Mouse (Mus musculus): ENCODE results near the gene Fdxr.

Fdxr gene

DNA sequence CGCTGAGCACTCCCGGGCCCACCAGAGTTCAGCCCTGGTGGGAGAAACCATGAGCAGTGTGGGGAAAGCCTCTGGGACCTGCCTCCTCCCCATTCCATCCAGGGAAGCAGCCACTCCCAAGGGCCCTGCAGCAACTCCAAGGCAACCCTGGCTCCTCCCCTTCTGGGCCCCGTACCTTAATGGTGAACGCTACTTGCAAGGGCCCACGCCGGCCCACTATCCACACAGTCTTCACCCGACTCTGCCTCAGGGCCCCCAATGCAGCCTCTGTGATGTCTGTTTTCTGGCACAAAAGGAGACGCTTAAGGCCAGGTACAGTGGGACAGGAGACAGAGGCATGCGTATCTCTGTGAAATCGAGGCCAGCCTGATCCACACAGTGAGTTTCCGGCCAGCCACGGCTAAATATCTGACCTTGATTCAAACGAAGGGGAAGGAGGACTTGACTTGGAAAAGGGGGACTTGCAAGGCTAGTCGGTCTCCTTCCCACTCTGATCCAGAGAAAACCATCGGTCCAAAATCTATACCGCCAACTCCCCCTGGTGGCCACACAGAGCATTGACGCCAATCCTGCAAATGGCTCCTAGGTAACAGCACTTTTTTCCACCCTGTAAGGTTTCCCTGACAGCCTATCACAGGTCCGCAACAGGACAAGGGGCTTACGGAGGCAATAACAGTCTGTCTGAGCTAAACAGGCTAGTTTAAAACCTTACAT lies 6.5 kb downstream of the Fdxr start:
- DNase-seq (ENCODE audit: low spot score in 2 of 2) = peak; percentile 70 to 81

DNA sequence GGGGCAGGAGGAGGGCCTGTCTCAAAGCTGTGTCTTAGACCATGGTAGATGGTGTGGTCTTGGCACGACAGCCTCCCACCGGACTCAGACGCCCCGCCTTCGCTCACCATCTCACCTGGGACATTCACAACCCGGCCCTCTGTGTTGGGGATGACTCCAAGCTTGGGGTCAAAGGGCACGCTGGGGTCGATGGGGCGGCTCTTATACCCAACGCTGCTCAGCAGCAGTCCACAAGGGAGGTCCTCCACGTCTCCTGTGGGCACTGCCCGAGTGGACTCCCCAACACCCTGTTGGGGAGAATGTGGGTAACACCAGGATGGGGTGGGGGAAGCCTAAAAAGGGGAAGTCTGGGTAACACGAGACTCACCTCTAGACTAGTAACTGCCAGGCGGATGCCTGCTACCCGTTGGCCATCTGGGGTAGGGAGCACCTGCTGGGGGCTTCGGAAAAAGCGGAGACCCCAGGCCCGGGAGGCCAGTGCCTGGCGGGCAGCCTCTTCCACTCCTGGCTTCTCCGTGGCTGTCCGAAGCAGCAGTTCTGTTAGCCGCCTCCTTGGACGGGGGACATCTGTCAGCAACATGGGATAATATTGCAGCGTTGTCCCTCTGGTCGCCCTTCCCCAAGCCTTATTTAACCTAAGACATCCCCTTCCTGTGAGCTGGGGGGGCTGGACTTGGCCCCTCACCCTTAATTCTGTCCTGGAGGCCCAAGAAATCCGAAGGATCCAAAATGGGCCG lies 7.4 kb downstream of the Fdxr start:
- DNase-seq (ENCODE audit: low spot score in 2 of 2) = no peak

DNA sequence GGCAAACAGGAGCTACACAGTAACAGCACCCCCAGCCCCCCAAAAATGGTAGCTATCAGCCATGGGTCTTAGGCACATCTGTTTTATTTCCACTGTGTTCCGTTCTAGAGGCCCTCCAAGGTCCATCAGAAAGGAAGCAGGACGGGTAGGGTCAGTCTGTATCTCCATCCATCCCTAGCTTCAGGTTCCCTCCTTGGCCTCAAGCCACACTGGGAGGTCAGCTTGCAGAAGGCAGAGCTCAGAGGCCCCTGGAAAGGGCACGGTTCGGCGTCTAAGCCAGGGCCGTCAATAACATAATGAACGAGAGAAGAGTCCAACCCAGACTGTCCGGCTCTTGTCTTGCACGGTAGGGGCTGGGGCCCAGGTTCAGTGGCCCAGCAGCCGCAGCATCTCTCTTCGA lies 8.9 kb downstream of the Fdxr start:
- DNase-seq (ENCODE audit: low spot score in 2 of 2) = no peak

DNA sequence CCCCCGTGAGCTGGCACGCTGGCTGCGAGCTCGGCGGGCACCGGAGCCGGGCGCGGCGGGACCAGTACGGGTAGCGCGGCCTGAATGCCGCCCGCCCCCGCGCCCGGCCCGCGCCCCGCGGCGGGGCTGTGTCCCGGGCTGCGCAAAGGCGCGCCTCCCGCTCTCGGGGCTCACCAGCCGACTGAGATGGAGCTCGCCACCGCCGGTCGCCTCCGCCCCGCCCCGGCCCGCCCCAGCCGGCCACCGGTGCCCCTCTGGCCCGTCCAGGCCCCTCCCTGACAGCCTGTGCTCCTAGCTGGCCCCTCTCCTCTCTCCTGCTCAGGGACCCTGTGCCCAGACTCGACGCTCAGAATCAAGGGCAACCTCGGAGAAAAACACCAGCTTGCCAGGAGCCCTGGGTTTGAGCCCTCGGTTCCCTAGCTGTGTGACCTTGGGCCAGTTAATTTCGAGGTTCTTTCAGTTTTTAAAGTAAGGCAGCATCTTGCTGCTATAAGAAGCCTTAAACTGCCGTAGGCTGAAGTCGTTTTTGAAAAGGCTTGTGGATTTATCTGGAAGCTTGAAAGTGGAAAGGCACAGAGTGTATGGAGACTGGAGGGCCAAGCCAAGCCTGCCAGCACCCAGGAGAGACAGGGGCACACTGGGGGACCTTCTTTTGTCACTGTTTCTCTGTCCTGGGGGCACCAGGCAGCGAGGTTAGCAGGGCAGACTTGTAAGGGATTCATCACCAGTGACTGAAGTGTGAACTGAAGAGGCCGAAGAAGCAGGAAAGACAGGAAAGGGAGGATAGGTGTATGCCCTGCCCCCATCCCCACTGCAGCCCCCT lies 9.6 kb downstream of the Fdxr start, which contains the start of gene Grin2c:
TSS of gene Grin2c (minus strand) at position 183 of the 823 bp plus-strand sequence.
- no peak for DNase-seq (ENCODE audit: low spot score in 2 of 2)

DNA sequence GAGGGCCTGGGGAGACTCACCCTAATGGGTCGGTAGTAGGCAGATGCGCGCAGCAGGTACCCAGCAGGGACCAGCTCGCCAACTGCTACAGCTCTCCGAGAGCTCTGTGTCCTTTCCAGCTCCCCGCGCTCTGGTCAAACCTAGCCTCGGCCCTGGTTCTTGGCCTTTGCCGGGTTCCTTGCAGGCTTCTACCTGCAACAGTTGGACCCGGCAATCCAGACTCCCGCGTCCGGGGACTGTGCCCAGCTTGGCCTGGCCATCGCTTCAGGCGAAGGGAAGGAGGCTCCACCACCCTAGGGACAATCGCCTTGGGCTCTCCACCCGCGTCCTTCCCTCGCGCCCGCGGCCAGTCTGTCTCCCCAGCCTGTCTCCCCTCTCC lies 10.5 kb downstream of the Fdxr start:
- no peak for DNase-seq (ENCODE audit: low spot score in 2 of 2)

DNA sequence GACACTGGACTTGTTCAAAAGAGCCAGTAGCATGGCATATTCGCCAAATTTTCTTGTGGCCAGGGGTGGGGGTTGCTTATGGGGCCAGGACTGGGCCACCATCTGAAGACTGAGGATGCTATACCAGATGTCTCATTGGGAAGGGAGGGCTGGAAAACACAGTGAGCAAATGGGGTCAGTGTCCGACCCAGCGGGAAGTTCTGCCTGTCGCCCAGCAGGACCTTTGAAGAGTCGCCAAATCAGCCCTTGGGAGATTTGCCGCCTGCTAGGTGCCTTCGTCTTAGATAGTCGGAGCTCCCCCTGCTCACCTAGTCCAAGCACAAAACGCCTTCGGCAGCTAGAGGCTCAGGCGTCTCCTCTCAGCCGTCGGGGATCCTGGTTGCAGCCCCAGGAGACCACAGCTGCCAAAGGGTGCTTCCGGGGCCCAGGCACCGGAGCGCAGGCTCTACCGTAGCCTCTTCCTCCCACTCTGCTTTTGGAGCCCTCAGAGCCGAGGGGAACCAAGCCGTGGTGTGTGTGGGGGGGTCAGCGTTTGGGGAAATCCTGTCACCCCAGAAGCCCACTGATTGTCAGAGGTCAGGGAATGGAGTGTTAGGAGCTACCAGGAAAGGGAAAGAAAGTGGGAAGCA lies 11.0 kb downstream of the Fdxr start:
- DNase-seq (ENCODE audit: low spot score in 2 of 2) = no peak

DNA sequence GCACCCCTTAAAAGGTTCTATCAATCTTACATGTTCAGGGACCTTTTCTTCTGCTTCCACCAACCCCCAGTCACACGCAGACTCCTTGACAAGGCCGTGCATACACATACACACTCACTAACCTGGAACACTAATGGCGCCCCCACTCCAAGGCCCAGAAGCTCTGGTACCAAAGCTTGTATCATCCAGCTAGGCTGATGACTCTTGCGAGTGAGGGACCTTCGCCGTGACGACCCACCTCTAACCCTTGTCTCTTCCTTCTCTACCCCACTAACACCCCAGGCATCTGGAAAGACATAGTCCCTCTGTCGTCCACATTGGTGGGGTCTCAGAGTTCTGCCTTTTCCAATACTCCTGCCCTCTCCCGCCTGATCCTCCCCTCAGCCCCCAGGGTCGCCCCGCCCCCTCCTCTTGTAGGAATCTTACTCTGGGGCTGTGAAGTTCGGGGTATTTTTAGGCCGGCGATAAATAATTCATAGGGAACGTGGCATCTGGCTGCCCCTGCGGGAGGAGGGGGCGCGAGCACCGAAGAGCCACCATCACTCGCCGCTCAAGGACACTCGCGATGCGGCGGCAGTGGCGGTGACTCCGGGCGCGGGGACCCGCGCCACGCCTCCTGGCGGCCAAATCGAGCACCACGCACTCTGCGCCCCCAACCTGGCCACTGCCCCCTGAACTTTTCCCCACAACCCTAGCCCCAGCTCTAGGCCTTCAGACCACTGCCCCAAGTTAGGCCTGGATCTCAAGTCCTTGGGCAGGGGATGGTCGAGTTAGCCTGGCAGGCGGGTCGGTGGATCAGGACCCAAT lies 11.8 kb downstream of the Fdxr start:
- no peak for DNase-seq (ENCODE audit: low spot score in 2 of 2)

DNA sequence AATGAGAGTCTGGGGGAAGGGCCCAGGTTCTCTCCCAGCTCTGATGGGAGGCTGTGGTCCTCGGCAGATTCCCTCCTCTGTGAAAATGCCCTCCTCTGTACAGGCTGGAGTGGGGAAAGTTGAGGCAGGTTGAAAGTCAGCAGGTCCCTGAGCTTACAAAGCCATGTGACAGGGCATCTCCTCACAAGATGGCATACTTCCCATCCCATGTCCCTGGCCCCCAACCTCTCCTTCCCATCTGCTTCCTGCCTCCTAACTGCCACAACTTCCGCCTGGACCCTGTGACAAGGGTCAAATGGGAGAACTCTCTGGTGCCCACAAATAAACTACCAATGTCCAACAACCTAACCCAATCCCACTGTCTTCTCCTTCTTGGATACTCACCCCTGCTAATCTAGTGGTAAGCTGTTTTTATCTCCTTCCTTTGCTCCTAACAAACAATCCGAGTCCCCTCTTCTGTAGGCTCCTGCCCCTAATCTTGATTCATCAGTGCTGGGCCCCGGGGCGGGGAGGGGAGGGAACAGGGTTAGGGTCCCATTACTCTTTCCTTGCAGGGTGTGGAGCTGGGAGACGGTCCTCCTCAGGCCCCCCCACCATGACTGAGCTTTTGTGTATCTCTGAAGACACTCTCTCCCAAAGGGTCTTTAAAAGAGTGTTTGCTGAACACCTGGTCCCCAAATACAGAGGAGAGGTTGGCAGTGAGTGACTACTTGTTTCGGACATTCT lies 12.6 kb downstream of the Fdxr start:
- DNase-seq (ENCODE audit: low spot score in 2 of 2) = no peak

DNA sequence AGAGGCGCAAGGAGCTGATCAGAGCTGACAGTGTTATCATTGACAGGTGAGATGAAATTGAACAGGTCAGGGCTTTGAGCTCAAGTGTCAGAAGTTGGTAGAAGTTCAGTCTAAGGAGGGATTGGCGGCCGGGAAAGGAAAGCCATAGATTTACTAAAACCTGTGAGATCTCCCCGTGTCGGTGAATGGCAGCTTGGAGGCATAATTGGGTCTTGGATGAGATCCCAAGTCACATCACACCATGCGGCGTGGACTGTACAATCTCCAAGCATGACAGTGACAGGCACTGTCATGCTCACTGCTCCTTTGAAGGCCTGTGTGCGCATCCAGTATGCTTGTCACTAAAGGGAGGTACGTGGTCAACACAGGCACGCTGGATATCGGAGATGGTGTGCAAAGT lies 13.9 kb downstream of the Fdxr start:
- DNase-seq (ENCODE audit: low spot score in 2 of 2) = no peak

DNA sequence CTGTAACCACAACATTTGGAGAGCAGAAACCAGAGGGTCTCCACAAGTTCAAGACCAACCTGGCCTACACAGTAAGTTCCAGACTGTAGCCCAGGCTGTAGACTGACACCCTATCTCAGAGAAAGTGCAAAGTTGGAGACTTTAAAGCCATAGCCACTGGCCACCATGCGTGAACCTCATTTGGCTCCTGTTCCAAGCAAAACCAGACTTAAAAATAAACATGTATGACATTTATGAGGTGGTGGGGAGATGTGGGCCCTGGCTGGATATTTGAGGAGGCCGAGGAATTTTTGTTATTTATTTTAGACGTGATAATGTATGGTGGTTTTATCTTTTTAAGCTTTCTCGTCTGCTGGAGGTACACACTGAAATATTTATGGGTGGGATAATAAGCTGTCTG lies 17.7 kb downstream of the Fdxr start:
- no peak for DNase-seq (ENCODE audit: low spot score in 2 of 2)

DNA sequence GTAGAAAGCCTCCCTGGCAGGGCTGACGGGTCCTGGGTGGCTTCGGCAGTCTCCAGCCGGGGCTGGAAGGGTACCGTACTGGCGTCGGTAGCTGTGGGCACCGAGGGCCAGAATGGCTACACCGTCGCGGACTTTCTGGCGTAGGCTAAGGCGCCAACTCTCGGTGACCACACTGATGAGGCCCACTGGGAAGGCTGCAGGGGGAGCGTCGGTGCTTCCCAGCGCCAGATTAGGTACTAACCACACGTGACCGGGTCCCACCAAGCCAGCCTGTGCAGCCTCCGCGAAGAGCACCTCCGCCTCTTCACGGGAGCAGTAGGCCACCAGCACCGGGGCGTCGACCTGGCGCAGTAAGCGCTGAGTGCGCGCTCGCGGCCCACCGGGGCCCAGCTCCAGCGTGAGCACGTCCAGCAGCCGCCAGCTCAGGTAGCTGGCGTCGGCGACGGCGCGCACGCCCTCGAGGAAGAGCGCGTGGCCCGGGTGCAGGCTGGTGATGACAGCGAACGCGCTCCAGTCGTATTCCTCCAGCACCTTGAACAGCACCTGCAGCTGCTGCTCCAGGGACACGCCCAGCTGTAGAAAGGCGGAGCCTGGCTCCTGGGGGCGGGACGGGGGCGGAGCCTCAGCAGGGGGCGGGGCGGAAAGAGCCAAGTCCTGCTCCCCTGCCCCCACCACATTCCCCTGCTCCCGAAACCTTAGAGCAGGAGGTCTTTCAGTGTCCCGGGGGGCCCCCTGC lies 18.9 kb downstream of the Fdxr start:
- DNase-seq (ENCODE audit: low spot score in 2 of 2) = no peak

DNA sequence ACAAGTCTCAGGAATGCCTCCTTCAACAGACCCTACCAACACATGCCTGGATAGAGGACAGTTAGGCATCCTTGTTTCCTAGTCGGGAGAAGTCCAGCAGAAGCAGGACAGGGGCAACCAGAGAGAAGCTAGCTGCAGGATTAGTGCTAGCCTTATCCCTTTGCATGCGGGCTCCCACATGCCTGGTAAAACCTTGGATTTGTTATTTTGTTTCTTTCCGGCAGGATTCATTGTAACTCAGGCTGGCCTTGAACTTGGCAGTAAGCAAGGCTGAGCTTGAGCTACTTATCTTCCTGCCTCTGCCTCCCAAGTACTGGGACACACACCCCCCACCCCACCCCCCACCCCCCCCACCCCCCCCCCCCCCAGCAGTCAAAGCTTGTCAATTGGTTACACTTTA lies 25.6 kb downstream of the Fdxr start:
- DNase-seq (ENCODE audit: low spot score in 2 of 2) = no peak

DNA sequence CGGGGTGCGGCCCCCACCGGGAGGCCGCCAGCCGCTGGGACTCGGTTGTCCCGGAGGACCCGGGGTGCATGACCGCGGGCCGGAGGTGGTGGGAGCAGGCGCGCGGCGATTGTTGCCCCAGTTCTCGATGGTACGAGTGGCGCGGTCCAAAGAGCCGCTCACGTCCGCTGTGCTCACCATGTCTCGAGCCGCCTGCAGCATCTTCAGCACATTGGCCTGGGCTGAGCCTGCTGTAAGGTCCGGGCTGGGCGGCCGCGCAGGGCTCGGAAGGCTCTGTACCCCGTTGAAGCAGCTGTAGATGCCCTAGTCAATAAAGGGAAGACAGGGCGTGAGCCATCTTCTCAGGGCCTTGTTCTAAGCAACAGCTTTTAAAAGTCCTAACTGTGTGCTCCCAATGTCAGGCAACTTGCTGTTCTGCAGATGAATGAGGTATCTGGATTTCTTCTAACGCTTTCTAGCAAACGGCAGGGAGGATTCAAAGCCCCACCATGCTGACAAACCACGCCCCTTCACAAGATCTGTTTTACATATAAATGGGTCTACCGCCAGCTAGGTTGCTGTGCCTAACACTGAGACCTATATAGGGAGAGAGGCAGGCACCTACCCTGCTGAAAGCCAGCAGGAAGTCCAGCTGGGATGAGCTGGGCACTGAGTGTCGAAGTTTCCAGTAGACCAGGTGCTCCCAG lies 26.3 kb downstream of the Fdxr start:
- DNase-seq (ENCODE audit: low spot score in 2 of 2) = no peak

DNA sequence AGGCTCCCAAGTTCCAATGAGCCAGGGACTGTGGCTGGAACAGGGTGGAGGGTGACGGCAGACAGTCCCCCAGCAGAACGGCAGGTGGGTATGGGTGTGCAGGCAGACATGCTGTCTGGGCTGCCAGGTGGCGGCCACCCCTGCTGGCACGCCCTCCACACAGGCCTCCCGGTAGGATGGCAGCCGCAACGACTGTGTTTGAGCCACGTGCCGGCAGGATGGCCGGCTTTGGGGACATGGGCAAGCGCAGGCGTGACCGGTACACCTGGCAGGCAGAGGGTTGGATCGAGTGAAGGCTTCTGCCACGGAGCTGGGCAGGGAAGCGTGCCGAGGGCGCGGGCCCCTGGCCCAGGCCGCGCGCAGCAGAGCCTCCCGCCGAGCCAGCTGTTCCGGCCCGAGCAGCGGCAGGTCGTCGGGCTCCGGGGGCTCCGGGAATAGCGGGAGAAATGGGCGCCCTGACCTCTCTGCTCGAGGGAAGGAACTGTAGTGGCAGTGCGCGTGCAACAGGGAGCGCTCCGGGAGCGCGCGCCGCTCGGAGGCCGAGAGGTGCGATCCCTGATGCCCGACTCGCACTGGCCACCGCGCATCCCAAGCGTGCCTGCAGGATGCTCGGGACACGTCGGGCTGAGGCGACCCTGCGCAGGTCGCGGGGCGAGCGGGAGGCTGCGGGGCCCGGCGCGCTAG lies 27.0 kb downstream of the Fdxr start:
- no peak for DNase-seq (ENCODE audit: low spot score in 2 of 2)

DNA sequence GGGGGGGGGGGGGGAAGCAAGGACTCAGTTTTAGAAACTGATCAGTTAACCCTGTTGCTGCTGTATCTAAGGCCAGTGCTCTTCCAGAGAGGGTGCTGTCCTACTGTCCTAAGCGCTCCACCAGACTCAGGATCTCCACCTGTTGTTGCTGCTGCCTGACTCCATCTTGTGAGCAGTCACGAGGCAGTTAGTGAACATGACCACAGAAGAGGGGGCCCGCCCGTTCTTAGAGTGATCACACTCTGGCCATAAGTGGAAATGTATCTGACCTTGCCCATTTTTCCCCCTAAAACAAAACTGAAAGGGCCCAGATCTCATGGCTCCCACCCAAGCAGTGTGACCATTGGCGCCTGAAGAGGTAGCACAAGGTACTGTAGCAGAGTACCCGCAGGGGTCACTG lies 28.9 kb downstream of the Fdxr start:
- no peak for DNase-seq (ENCODE audit: low spot score in 2 of 2)

DNA sequence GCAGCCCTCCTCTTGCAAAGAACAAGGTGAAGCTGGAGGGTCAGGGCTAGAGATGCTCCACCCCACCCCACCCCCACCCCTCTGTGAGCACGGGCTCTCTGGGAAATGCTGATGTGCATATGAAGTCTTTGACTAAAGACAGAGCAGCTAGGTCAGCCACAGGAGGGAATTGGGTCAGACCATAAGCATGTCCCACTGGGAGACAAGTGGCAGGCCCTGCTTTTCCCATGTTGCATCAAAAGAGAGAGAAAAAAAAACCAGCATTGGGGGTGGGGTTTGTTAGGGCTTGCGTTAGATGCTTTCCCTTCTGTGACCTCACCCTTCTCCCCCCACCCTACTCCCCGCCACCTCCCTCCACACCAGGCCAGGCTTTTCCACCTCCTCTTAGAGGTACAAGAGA lies 29.6 kb downstream of the Fdxr start:
- no peak for DNase-seq (ENCODE audit: low spot score in 2 of 2)

DNA sequence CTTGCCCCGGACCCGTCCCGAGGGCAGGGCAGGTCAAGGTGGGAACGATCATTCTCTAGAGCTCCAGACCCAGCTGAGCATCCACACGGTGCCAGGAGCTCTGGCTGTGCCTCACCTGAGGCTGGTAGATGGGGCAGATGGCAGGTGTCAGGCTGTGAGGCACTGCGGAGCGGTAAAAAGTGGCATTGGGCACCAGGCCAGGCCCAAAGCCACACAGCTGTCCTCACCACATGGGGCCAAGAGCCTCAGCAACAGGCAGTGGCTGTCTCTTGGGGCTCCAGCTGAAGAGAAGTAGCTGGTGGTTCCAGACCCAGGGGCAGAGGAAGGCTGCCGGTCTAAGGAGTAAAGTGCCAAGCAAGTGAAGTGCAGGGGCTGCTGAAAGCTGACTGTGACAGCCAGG lies 30.5 kb downstream of the Fdxr start:
- DNase-seq (ENCODE audit: low spot score in 2 of 2) = no peak

DNA sequence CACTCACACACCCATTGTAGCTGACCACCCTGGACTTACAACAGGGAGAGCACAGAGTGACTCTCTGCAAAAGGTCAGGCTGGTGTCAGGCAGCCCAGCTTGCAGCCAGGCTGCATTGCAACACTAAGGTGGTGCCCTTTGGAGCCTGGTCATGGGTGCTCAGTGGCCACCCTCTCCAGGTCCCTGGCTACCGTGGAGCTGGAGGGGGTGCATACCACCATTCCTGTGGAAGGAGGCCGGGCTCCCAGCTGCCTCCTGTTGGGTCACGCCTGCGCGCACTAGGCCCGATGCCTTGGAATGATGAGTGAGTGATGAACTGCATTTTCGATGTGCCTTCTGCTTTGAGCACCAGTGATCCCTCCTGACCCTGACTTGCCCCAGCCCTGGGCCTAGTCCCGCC lies 32.0 kb downstream of the Fdxr start:
- no peak for DNase-seq (ENCODE audit: low spot score in 2 of 2)

DNA sequence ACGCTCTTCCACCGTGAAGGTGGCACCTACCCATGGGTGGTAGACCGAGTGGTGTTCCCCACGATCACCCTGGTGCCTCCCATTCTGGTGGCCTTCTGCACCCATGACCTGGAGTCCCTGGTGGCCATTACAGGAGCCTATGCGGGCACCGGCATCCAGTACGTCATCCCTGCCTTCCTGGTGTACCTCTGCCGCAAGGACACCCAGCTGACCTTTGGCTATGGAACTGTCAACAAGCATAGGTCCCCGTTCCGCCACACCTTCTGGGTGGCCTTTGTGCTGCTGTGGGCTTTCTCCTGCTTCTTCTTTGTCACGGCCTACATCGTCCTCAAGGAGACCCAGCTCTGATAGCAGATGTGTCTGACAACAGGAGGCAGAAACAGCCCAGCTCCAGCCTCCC lies 33.1 kb downstream of the Fdxr start:
- DNase-seq (ENCODE audit: low spot score in 2 of 2) = no peak

Data from frontal cortex, postnatal 10 days (tissue).